Mouse (Mus musculus) activated CD4-positive, CD25-positive, alpha-beta regulatory T cell (primary cell): Measurements from ENCODE around the gene Atg4a. TPM values are rescaled to one million over a fixed set of nuclear protein-coding genes. Genes with fewer than 3 reads are reported as not detected.

ENCODE experiments used
- polyA plus RNA-seq, 2 experiments: library from polyadenylated mRNA; unstranded; fragments of 100-300 nt; shearing (Covaris generic); gene quantifications; one replicate each; pipeline ENCODE4 v1.2.1; 2017

The Atg4a gene
- polyA plus RNA-seq, result 10 to 100 TPM; 38.6 to 51.5 TPM

DNA sequence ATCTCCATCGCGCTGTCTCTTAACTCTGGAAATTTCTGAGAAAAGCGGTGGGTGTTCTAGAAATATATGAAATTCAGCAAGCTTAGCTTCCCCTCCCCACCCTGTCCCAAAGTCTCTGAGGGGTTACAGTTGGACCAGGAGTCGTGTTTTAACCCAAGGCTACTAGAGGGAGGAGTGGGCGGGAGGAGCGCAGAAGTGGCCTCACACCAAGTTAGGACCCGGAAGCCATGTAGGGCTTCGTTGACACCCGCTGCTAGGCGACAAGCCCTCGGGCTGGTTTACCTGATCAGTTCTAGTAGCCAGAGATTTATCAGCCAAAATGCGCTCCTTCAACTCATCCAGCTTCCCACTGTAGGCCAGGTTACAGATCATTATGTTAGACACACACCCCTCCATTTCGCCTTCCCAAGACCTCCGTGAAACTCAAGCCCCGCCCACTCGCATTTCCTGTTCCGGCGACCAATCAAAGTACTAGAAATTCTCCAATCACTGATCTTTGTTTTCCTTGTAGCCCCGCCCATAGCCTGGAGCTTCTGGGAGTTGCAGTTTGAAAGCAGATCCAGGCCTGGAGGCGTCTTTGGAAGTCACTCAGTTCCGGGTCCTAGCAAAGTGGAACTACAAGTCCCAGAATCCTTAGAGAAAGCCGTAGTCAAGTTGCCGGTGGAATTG lies at the start of gene Atg4a, which contains the start of gene Psmd10:
Gene Atg4a, plus strand, starts transcription at position 636 of the 669 bp plus-strand sequence.
Gene Psmd10, minus strand, starts transcription at position 457 of the 669 bp plus-strand sequence.

DNA sequence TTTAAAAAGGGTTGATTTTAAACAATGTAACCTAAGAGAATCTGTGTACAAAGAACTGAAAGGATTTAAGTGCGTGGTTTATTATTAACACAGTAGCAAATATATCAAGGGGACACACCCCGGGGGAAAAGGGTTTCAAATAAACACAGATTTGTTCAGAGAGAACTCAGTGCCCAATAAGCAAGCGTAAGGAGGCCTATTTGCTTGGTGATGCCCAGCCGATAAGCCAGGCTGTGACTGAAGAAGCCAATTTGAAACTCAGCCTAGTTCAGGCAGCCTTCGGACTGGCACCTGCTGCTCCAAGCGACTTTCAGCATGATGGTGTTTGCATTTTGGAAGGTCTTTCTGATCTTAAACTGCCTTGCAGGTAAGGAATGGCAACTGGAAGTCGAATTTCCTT lies 49.3 kb upstream of the Atg4a start, which contains the start of gene Vsig1:
Gene Vsig1, plus strand, starts transcription at position 249 of the 400 bp plus-strand sequence.

Other genes starting within 250 kb of the Atg4a start
- gene Tex13b, start 143.5 kb upstream of the Atg4a start, polyA plus RNA-seq, result under 1 TPM; 0.14 to 0.43 TPM
- gene Vsig1, start 49.3 kb upstream of the Atg4a start, polyA plus RNA-seq, result not detected
- gene Psmd10, start 179 bp upstream of the Atg4a start, polyA plus RNA-seq, result 10 to 100 TPM; 51.4 to 58.0 TPM